Mouse (Mus musculus): ENCODE results near the gene Dnajc4. TPM values are rescaled to one million over a fixed set of nuclear protein-coding genes. Genes with fewer than 3 reads are reported as not detected.

Dnajc4 gene
- total RNA-seq, 2 experiments from 2014 or later = 24.7 to 27.9 TPM

DNA sequence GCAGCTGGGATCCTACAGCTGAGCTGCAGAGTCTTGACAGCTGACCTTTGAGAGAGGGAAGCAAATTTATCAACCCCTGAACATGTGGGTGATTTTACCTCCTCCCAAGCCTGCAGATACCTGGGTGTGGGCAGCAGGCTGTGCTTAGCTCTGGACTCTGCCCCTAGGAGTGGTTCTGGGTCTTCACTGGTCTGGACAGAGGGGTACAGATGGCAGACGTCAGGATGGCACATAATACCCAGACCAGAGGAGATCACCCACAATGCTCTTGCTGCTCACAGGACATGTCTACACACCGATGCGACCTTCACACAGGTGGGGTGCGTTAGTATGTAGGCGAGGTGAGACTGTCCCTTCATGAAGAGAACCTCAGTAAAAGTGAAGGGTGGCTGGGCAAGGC is 42.8 kb downstream of the Dnajc4 start:
- no peak for DNase-seq (ENCODE audit: low spot score in 2 of 2)

DNA sequence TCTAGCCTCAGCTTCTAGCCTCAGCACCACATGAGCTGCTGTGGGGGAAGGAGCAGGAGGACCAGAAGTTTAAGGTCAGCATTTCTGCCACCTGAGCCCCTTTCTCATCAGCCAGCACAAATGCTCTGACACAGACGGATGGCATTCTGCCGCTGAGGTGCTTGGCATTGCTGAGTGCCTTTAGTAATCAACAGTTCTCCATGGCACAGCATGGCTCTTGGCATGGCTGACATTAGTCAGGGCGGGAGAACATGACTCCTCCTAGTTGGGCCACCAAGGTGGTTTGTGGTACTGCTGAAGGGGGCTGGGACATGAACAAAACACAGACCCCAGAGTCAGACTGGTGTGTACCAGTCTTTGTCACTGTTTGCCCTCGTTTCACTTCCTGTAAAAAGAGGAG is 44.2 kb downstream of the Dnajc4 start:
- DNase-seq (ENCODE audit: low spot score in 2 of 2) = no peak

DNA sequence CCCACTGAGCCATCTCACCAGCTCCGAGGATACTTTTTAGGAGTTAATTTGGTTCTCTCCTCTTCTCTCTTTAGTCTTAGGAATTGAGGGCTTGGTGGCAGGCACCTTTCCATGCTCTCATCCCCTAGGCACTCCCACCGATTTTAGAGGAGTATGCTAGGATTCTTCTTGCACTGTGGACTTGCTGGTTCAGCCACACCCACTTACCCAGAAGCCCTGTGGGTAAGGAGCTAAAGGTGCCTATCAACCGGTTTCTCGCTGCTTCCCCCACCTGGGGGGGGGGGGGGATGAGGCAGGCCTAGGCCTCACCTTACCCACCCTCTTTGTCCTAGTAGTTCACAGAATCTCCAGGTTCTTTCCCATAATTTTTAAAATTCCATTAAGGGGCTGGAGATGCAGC is 44.6 kb downstream of the Dnajc4 start:
- DNase-seq (ENCODE audit: low spot score in 2 of 2) = no peak

DNA sequence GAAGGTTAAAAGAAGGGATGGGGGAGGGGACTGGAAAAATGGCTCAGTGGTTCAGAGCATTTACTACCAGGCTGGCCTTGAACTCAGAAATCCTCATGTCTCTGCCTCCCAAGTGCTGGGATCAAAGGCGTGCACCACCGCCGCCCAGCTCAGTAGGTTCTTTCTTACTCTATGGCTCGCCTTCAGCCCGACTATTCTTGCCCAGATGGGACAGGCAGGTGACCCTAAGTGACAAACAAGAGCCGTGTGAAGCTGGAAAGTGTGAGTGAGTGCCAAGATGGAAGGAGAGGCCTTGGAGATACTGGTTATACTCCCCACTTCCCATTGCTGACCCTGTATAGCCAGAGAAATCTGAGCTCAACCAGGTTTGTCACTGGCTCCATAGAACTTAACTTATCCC is 48.7 kb downstream of the Dnajc4 start:
- no peak for DNase-seq (ENCODE audit: low spot score in 2 of 2)

DNA sequence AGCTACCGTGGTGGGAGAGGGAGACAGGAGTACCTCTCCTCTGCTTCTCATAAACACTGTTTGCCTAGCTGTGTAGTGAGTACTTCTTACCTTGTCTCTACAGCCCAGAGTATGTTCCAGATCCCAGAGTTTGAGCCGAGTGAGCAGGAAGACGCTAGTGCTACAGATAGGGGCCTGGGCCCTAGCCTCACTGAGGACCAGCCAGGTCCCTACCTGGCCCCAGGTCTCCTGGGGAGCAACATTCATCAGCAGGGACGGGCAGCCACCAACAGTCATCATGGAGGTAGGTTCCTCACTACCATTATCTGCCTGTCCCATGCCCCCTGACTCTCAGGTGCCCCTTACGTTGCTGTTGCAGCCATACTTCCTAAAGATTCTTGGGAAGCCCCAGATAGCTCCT is 49.6 kb downstream of the Dnajc4 start:
- DNase-seq (ENCODE audit: low spot score in 2 of 2) = no peak

DNA sequence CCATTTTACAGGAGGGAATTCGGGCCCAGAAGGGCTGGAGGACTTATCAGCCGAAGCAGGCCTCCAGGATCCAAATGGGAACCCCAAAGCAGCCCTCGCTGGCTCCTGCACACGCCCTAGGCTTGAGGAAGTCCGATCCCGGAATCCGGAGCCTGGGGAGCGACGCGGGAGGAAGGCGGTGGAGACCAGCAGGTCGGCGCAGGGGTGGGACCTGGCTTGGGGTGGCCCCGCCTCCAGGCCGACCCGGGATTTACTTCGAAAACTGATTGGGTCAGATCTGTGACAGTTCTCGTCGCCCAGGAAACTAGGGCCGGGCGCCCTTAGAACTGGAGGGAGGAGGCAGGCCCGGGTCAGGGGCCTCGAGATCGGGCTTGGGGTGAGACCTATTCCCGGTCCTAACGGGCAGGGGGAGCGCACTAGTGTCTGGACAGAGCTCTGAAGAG is 50.1 kb downstream of the Dnajc4 start, which contains the start of gene Gpr137:
Gene Gpr137 (minus strand): TSS at position 232 of the 443 bp plus-strand sequence.
- peak; percentile 90 to 96 for DNase-seq (ENCODE audit: low spot score in 2 of 2)

DNA sequence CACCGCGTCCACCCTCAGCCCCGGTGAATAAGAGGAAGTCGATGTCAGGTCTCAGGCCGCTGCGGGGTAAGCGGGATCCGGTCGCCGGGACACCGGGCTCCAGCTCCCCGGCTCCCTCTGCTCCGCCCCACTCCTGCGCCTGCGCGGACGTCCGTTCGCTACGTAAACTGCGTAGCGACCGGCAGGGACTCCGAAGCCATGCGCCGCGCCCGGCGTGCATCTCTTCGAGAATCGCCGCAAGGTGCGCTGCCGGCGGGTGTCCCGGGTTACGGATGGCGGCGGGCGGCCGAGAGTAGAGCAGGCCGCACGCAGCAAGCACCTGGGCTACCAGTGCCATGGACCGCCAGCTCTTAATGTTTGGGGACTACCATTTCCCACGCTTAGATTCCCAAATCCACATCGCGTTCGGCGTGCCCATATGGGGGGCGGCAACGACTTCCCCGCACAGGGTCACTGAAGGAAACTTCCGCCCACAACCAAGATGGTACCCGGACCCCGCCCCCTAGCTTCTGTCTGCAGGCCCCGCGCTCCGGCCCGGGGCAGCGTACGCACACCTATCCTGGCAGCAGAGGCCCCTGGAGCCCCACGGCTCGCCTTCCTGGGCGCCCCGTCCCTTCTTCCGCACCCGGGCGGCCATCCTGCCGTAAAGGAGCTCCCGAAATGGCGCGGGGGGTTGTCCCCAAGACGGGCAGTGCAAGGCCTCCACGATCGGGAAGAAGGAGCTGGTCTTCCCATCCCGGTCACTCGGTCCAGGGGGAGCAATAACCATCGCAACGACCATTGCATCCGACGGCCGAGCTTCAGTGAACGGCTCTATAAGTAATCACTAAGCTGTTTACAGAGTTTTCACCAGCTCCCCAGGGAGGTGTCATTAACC is 50.8 kb downstream of the Dnajc4 start, which contains the start of gene Bad:
Gene Bad (plus strand): TSS at position 490 of the 877 bp plus-strand sequence.
- peak; percentile 91 to 95 for DNase-seq (ENCODE audit: low spot score in 2 of 2)

DNA sequence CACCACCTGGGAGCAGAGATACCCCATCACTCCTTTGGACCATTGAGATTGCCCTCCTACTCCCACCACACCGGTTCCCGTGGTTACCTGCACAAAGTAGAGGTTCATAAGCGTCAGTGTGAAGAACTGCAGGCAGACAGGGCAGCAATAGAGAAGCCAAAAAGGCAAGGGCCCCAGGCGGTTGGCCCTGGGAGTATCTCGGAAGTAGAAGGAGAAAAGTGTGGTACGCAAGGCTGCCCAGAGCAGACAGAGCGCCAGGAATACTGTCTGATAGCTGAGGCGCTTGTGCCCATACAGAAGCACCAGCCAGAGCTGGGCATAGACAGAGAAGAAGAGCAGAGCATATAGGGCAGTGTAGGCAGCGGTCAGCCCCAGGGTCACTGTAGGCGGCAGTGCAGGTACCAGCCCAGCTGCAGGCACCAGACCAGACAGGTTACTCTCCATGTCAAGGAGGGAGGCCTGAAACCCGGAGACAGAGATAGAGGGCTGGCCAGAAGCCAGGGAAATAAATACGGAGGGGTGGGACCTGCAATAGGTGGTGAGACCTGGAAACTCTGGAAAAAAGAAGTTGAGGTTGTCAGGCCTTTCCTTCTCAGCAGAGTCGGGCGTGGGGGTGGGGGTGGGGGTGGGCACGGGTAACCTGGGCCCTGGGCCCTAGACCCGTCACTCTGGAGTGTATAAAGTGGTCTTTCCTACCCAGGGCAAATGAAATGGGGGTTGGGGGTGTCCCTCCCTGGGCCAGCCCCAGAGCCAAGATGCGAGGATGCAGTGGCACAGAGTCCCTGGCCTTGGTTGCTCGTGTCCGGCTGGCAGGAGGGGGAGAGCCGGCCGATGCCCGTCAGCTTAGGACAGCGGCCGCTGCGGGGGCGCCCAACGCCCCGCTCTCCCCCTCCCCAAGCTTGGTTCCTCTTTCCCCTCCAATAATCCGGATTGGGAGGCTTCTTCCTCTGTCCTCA is 51.7 kb downstream of the Dnajc4 start:
- DNase-seq (ENCODE audit: low spot score in 2 of 2) = no peak

DNA sequence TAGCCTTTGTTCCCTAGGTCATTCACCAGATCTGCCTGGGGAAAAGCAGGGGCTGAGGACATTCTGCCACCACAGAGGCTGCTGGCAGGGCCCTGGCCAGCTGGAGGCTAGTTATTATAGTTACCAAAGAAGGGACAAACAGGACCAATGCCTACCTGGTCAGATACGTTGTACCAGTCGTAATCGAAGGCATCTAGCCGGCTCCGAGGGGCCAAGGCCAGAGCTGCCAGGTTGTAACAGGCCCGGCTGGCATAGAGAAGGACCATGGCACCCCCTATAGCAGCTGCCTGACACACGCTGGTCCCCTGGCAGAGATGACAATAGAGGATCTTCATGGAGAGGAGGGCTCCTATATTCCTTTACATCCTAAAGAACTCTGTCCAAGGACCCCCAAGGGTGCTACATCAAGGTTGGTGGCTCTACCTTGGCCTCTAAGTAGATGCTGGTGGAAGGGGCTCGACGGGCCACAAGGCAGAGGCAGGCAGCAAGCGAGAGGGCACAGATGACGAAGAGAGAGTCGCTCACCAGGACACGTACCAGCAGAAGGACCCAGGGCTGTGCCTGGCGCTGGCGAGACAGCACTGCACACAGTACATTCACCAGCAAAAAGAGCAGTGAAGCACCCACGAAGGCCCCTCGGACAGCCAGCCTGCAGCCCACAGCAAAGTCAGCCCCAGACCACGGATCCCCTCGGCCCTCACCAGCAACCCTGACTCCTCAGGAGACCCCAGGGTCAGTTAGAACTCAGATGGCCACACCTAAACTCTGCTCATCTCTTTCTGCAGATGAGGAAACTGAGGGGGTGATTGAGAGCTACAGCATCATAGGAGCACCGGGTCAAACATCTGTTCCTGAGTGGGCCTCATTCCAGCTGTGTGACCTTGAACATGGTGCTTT is 53.0 kb downstream of the Dnajc4 start:
- DNase-seq (ENCODE audit: low spot score in 2 of 2) = no peak

Other genes with a start within 250 kb of the Dnajc4 start
- 10 to 100 TPM; 36.2 to 43.7 TPM for gene Rps6ka4, start 151.9 kb downstream of the Dnajc4 start, total RNA-seq (2021)
- gene Ccdc88b, start 134.4 kb downstream of the Dnajc4 start, total RNA-seq (2021) = 10 to 100 TPM; 13.8 to 16.1 TPM
- gene Trmt112, start 82.9 kb downstream of the Dnajc4 start, total RNA-seq (2021) = 10 to 100 TPM; 43.1 to 53.9 TPM
- gene Prdx5, start 82.5 kb downstream of the Dnajc4 start, total RNA-seq (2021) = 100 to 1,000 TPM; 383 to 385 TPM
- gene Esrra, start 70.8 kb downstream of the Dnajc4 start, total RNA-seq (2021) = 10 to 100 TPM; 59.5 to 59.6 TPM
- gene Catsperz, start 67.2 kb downstream of the Dnajc4 start, total RNA-seq (2021) = 10 to 100 TPM in 1 of 2 experiments, 1 to 10 TPM in 1; 8.2 to 12.6 TPM
- 10 to 100 TPM; 15.4 to 17.0 TPM for gene Kcnk4, start 58.1 kb downstream of the Dnajc4 start, total RNA-seq (2021)
- 10 to 100 TPM; 37.8 to 44.4 TPM for gene Bad, start 50.7 kb downstream of the Dnajc4 start, total RNA-seq (2021)
- gene Gpr137, start 50.1 kb downstream of the Dnajc4 start, total RNA-seq (2021) = 100 to 1,000 TPM; 105 to 108 TPM
- 10 to 100 TPM; 60.8 to 61.9 TPM for gene Ppp1r14b, start 17.6 kb downstream of the Dnajc4 start, total RNA-seq (2021)
- gene Plcb3, start 16.1 kb downstream of the Dnajc4 start, total RNA-seq (2021) = 10 to 100 TPM; 13.3 to 14.4 TPM
- 10 to 100 TPM; 94.2 to 94.6 TPM for gene Fkbp2, start 12.1 kb downstream of the Dnajc4 start, total RNA-seq (2021)
- 10 to 100 TPM; 95.2 to 95.4 TPM for gene Vegfb, start 4.9 kb downstream of the Dnajc4 start, total RNA-seq (2021)
- gene Nudt22, start 3.5 kb upstream of the Dnajc4 start, total RNA-seq (2021) = 10 to 100 TPM; 12.7 to 14.0 TPM
- 10 to 100 TPM; 17.2 to 17.8 TPM for gene Trpt1, start 3.6 kb upstream of the Dnajc4 start, total RNA-seq (2021)
- gene Fermt3, start 26.9 kb upstream of the Dnajc4 start, total RNA-seq (2021) = 1 to 10 TPM; 4.2 to 5.1 TPM
- gene Stip1, start 47.4 kb upstream of the Dnajc4 start, total RNA-seq (2021) = 100 to 1,000 TPM; 218 to 230 TPM
- 10 to 100 TPM; 22.9 to 23.7 TPM for gene Macrod1, start 64.2 kb upstream of the Dnajc4 start, total RNA-seq (2021)
- gene Flrt1, start 113.2 kb upstream of the Dnajc4 start, total RNA-seq (2021) = 10 to 100 TPM; 21.6 to 22.0 TPM
- 100 to 1,000 TPM; 306 to 307 TPM for gene Otub1, start 213.7 kb upstream of the Dnajc4 start, total RNA-seq (2021)
- gene Cox8a, start 225.0 kb upstream of the Dnajc4 start, total RNA-seq (2021) = 1,000 to 10,000 TPM in 1 of 2 experiments, 100 to 1,000 TPM in 1; 974 to 1,030 TPM
- 10 to 100 TPM; 28.5 to 29.8 TPM for gene Naa40, start 248.6 kb upstream of the Dnajc4 start, total RNA-seq (2021)

Measured in layer of hippocampus, adult 18-20 months (tissue).